Mouse (Mus musculus) MEL (cell line): Measurements from ENCODE around the gene Nfe2l2. TPM values are rescaled to one million over a fixed set of nuclear protein-coding genes. Genes with fewer than 3 reads are reported as not detected.

ENCODE experiments used
- DNase-seq: peaks from one replicate; pipeline ENCODE4 v3.0.0; 2011; ENCODE audit warnings: low read depth, low spot score
- H3K27ac ChIP-seq: 2 replicates; pipeline ENCODE4 v1.5.1; 2012; ENCODE audit warnings: low read depth, mild to moderate bottlenecking, control low read depth, low read length, moderate library complexity; ENCODE audit not compliant: control insufficient read depth
- H3K27me3 ChIP-seq, 2 experiments: fragments of 150-350 bp in 1 of 2; sonication (generic) in 1 of 2; 2 replicates each; pipeline ENCODE4 v1.6.1; 2012; ENCODE audit warnings: low read length in 2 of 2, mild to moderate bottlenecking in 2 of 2, improper control_type of control experiment in 1 of 2, moderate library complexity in 1 of 2; ENCODE audit not compliant: insufficient read depth in 2 of 2, control insufficient read depth in 1 of 2
- H3K36me3 ChIP-seq, 2 experiments: 2 replicates each; pipeline ENCODE4 v1.6.1; 2012 to 2014; ENCODE audit warnings: low read length in 2 of 2, improper control_type of control experiment in 1 of 2, inconsistent platforms in 1 of 2, mild to moderate bottlenecking in 1 of 2; ENCODE audit not compliant: insufficient read depth in 2 of 2, control insufficient read depth in 1 of 2
- H3K4me1 ChIP-seq, 2 experiments: fragments of 150-350 bp in 1 of 2; sonication (generic) in 1 of 2; 2 replicates each; pipeline ENCODE4 v1.6.1; 2012; ENCODE audit warnings: low read length in 2 of 2, improper control_type of control experiment in 1 of 2, mild to moderate bottlenecking in 1 of 2; ENCODE audit not compliant: insufficient read depth in 2 of 2, control insufficient read depth in 1 of 2
- H3K4me3 ChIP-seq, 2 experiments: fragments of 150-350 bp in 1 of 2; sonication (generic) in 1 of 2; 2 replicates each; pipeline ENCODE4 v1.5.1; 2012; ENCODE audit warnings: low read depth in 2 of 2, low read length in 2 of 2, mild to moderate bottlenecking in 2 of 2, moderate library complexity in 2 of 2, control low read depth in 1 of 2, improper control_type of control experiment in 1 of 2; ENCODE audit not compliant: control insufficient read depth in 1 of 2, insufficient read depth in 1 of 2
- H3K79me2 ChIP-seq: 2 replicates; pipeline ENCODE4 v1.6.1; 2012; ENCODE audit warnings: mild to moderate bottlenecking, low read length, moderate library complexity; ENCODE audit not compliant: control insufficient read depth, poor library complexity, insufficient read depth
- H3K9ac ChIP-seq: 2 replicates; pipeline ENCODE4 v1.6.1; 2012; ENCODE audit warnings: low read depth, mild to moderate bottlenecking, control low read depth, low read length, moderate library complexity; ENCODE audit not compliant: control insufficient read depth, poor library complexity, severe bottlenecking
- H3K9me3 ChIP-seq: fragments of 150-350 bp; sonication (generic); replicated peaks from 2 replicates; pipeline ENCODE4 v1.6.1; 2012; ENCODE audit warnings: mild to moderate bottlenecking, low read length, improper control_type of control experiment, moderate library complexity; ENCODE audit not compliant: insufficient read depth
- ETS1 ChIP-seq: IDR thresholded peaks from 2 replicates; pipeline ENCODE4 v1.6.1; 2012; ENCODE audit warnings: low read depth, mild to moderate bottlenecking, inconsistent platforms, low read length, improper control_type of control experiment, moderate library complexity
- JUND ChIP-seq: IDR thresholded peaks from 2 replicates; pipeline ENCODE4 v1.6.1; 2011; ENCODE audit warnings: low read depth, mild to moderate bottlenecking, improper control_type of control experiment, low read length
- KAT2A ChIP-seq: conservative IDR thresholded peaks from 2 replicates; pipeline ENCODE4 v1.6.1; 2012; ENCODE audit warnings: low read depth, low read length, improper control_type of control experiment, inconsistent platforms
- MAFK ChIP-seq: IDR thresholded peaks from 2 replicates; pipeline ENCODE4 v1.6.1; 2011; ENCODE audit warnings: low read depth, mild to moderate bottlenecking, low read length, improper control_type of control experiment, borderline replicate concordance
- MEF2A ChIP-seq: IDR thresholded peaks from 2 replicates; pipeline ENCODE4 v1.6.1; 2014; ENCODE audit warnings: low read depth, mild to moderate bottlenecking, inconsistent platforms, low read length, improper control_type of control experiment; ENCODE audit not compliant: poor library complexity, insufficient replicate concordance, severe bottlenecking; ENCODE audit errors: extremely low read depth
- MXI1 ChIP-seq: IDR thresholded peaks from 2 replicates; pipeline ENCODE4 v1.6.1; 2011; ENCODE audit warnings: mild to moderate bottlenecking, low read depth, low read length, improper control_type of control experiment
- NRF1 ChIP-seq: IDR thresholded peaks from 2 replicates; pipeline ENCODE4 v1.6.1; 2014; ENCODE audit warnings: low read depth, mild to moderate bottlenecking, inconsistent platforms, low read length, improper control_type of control experiment, moderate library complexity; ENCODE audit not compliant: poor library complexity, insufficient read depth, severe bottlenecking
- RCOR1 ChIP-seq: IDR thresholded peaks from 2 replicates; pipeline ENCODE4 v1.6.1; 2012; ENCODE audit warnings: low read depth, mild to moderate bottlenecking, inconsistent platforms, low read length, improper control_type of control experiment
- SIN3A ChIP-seq: IDR thresholded peaks from 2 replicates; pipeline ENCODE4 v1.6.1; 2012; ENCODE audit warnings: low read length, improper control_type of control experiment, inconsistent platforms
- SMC3 ChIP-seq: IDR thresholded peaks from 2 replicates; pipeline ENCODE4 v1.6.1; 2011; ENCODE audit warnings: low read depth, low read length, improper control_type of control experiment
- TAL1 ChIP-seq: IDR thresholded peaks from 2 replicates; pipeline ENCODE4 v1.6.1; 2012; ENCODE audit warnings: mild to moderate bottlenecking, inconsistent platforms, low read length, moderate library complexity, mixed read lengths
- TBP ChIP-seq: IDR thresholded peaks from 2 replicates; pipeline ENCODE4 v1.8.0; 2011; ENCODE audit warnings: low read depth, low read length, improper control_type of control experiment
- ZC3H11A ChIP-seq: IDR thresholded peaks from 2 replicates; pipeline ENCODE4 v1.6.1; 2012; ENCODE audit warnings: low read depth, mild to moderate bottlenecking, inconsistent platforms, low read length, improper control_type of control experiment
- ZMIZ1 ChIP-seq: IDR thresholded peaks from 2 replicates; pipeline ENCODE4 v1.6.1; 2012; ENCODE audit warnings: low read depth, mild to moderate bottlenecking, inconsistent platforms, low read length, improper control_type of control experiment, moderate library complexity
- ZNF384 ChIP-seq: IDR thresholded peaks from 2 replicates; pipeline ENCODE4 v1.6.1; 2012; ENCODE audit warnings: low read depth, mild to moderate bottlenecking, inconsistent platforms, low read length, improper control_type of control experiment
- polyA plus RNA-seq, 2 experiments: library from polyadenylated mRNA; stranded (reverse) in 1 of 2; unstranded in 1 of 2; fragments of >175 nt in 1 of 2; fragments of >200 nt in 1 of 2; gene quantifications; 2 replicates each; pipeline versions ENCODE4 v1.2.1 to v1.2.4; 2012; ENCODE audit warnings: low replicate concordance in 2 of 2, low read depth in 1 of 2; ENCODE audit not compliant: insufficient read length in 2 of 2, insufficient read depth in 1 of 2, missing spikeins in 1 of 2
- total RNA-seq: library from RNA; depleted of rRNA; stranded (reverse); fragments of 300-350 nt; gene quantifications from 2 replicates; pipeline ENCODE4 v1.2.3, GENCODE M21; 2012

Gene Nfe2l2
- total and polyA plus RNA-seq, 3 experiments, result 42.1 to 59.1 TPM; not detected in 1

- Histone ChIP-seq H3K9ac (no peak overlapping the region), H3K79me2 (no peaks in the 10 kb centered on the region), H3K4me3 (0 out of 4 replicates have a peak overlapping the region, but pooled peaks of 1 of the 2 experiments have one; percentile 36), H3K4me1 (peaks cover 3 to 6% of the 10 kb centered on the region in 2 experiments; a peak in 3 of 4 replicates), H3K27ac (no peak overlapping the region), H3K27me3 (no peaks in the 10 kb centered on the region), H3K9me3 (no peaks in the 10 kb centered on the region)
- DNase-seq, result peak; percentile 27
- TF ChIP-seq MAFK, result no peak
- peak; percentile 58; the same call in 1 of the 2 replicates for TF ChIP-seq MEF2A
- TF ChIP-seq, all 39 proteins: peak for 1
- H3K36me3 ChIP-seq, result peaks cover 0 to 4% of the 10 kb centered on the region in 2 experiments; a peak in 2 of 4 replicates
Observed at GRCm38 (mm10) chr2:75632043-75632442, 72.4 kb downstream of the Nfe2l2 start.

GRCm38 (mm10) chr2:75631421-75631820 is 73.0 kb downstream of the Nfe2l2 start:
- Histone ChIP-seq H3K27me3 (no peaks in the 10 kb centered on the region), H3K9me3 (no peaks in the 10 kb centered on the region)
- TF ChIP-seq ZC3H11A, result no peak
- TF ChIP-seq ETS1, result no peak
- no peak for TF ChIP-seq KAT2A
- TF ChIP-seq ZNF384, result 0 out of 2 replicates have a peak, but pooled peaks have one; percentile 44
- no peak for TF ChIP-seq MEF2A

GRCm38 (mm10) chr2:75628487-75628886 is 76.0 kb downstream of the Nfe2l2 start:
- Histone ChIP-seq H3K4me3 (no peak overlapping the region), H3K27me3 (no peaks in the 10 kb centered on the region), H3K4me1 (peaks cover 3 to 6% of the 10 kb centered on the region in 2 experiments; a peak in 3 of 4 replicates), H3K27ac (no peak overlapping the region)
- TF ChIP-seq SMC3, result no peak
- TF ChIP-seq JUND, result no peak
- TF ChIP-seq MXI1, result no peak
- TF ChIP-seq ZMIZ1, result no peak
- TF ChIP-seq NRF1, result no peak
- no peak for TF ChIP-seq RCOR1
- no peak for TF ChIP-seq TBP
- no peak for TF ChIP-seq SIN3A
- TF ChIP-seq TAL1, result no peak
- TF ChIP-seq, all 39 proteins: peak for 0
- peaks cover 0 to 4% of the 10 kb centered on the region in 2 experiments; a peak in 2 of 4 replicates for H3K36me3 ChIP-seq
- no peaks in the 10 kb centered on the region for H3K79me2 ChIP-seq
- H3K9me3 ChIP-seq, result no peaks in the 10 kb centered on the region
- DNase-seq, result no peak
- no peak overlapping the region for H3K9ac ChIP-seq

More at GRCm38 (mm10) chr2:75631421-75631820, 73.0 kb downstream of the Nfe2l2 start:
- H3K36me3 ChIP-seq, result peaks cover 0 to 4% of the 10 kb centered on the region in 2 experiments; a peak in 2 of 4 replicates
- no peaks in the 10 kb centered on the region for H3K79me2 ChIP-seq
- no peak overlapping the region; the same call in 1 of the 2 replicates for H3K27ac ChIP-seq
- H3K4me1 ChIP-seq, result peaks cover 3 to 6% of the 10 kb centered on the region in 2 experiments; a peak in 3 of 4 replicates
- DNase-seq, result peak; percentile 71
- H3K4me3 ChIP-seq, result peak overlapping the region in 1 of 2 experiments; percentile 36; a peak in 1 of 4 replicates
- peak overlapping the region; percentile 53 for H3K9ac ChIP-seq
